Mouse (Mus musculus) erythroblast, adult 5-6 weeks (primary cell): ENCODE data around the gene Cyp2d11. TPM values are rescaled to one million over a fixed set of nuclear protein-coding genes. Genes with fewer than 3 reads are reported as not detected.
"Not testable (repeated sequence)": the region's sequence is repeated elsewhere in the genome, so short reads cannot be mapped to it uniquely, and the experiment has no call there.

Experiments used
- ATAC-seq: replicated peaks from 2 replicates; pipeline ENCODE4 v1.8.0; 2016; ENCODE audit warnings: moderate number of reproducible peaks, mild to moderate bottlenecking, moderate TSS enrichment, inconsistent platforms; ENCODE audit not compliant: poor library complexity, low FRiP score, severe bottlenecking
- total RNA-seq, 2 experiments: library from RNA; stranded (forward) in 1 of 2; stranded (reverse) in 1 of 2; fragments of 150-400 nt in 1 of 2; fragments of 200-764, 138-1000 nt in 1 of 2; gene quantifications; 2 replicates each; pipeline versions ENCODE4 v1.2.3 to v1.2.4; 2015 to 2017; ENCODE audit warnings: low replicate concordance in 2 of 2

The Cyp2d11 gene
- total RNA-seq, 2 experiments from 2014 or later = not detected

GRCm38 (mm10) chr15:82382441-82382840 is 11.4 kb downstream of the Cyp2d11 start:
- no peak for ATAC-seq

- ATAC-seq = no peak
Measured at GRCm38 (mm10) chr15:82380714-82381062, 13.1 kb downstream of the Cyp2d11 start.

DNA sequence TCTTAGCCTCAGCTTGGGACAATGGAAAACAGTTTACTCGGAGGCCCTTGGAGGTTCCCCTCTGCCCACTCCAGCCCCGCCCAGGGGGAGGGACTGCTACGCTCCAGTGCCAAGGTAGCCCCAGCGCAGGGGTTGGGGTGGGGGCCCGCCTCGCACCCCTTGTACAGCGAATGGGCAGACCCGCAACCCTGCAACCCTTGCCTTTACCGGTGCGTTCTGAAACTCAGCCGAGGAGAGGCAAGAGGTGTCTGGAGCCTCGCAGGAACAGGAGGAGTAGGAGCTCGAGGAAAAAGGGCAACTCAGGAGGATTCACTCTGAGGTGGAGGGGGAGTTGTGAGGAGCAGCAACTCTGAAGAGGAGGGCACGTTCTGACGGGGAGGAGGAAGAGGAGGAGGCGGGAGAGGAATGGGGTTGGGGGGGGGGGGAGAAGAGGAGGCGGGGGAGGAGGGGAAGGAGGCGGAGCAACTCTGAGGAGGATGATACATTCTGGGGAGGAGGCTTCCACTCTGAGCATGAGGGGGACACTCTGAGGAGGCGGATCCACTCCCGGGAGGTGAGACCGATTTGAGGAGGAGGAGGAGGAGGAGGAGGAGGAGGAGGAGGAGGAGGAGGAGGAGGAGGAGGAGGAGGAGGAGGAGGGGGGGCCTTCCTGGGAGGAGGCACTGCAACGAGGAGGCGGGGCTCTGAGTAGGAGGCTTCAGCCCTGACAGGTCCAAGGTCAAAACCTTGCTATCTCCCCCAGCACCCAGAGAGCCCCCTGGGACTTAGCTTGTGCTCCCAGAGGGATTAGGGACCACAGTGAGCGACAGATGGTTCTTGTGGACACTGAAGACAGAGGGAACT is 13.7 kb downstream of the Cyp2d11 start, which contains the start of gene Cyp2d22:
Gene Cyp2d22, minus strand, starts transcription at position 390 of the 843 bp plus-strand sequence.
- no peak for ATAC-seq

DNA sequence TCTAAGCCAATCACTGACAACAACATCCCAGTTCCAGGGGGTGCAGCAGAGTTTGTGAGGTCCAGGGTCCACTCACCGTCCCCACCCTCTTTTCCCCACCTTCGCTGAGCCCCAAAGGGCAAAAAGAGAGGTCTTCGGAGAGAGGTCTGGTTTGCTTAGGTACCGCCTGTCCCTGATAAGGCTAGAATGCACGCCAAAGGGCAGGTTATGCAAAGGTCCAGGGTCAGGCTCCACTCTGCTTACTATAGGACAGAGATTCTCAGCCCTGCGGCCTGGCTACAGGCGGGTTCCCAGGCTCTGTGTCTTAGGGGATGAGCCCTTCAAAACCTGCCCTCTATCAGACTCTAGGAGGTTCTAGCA is 14.3 kb downstream of the Cyp2d11 start:
- ATAC-seq = no peak

DNA sequence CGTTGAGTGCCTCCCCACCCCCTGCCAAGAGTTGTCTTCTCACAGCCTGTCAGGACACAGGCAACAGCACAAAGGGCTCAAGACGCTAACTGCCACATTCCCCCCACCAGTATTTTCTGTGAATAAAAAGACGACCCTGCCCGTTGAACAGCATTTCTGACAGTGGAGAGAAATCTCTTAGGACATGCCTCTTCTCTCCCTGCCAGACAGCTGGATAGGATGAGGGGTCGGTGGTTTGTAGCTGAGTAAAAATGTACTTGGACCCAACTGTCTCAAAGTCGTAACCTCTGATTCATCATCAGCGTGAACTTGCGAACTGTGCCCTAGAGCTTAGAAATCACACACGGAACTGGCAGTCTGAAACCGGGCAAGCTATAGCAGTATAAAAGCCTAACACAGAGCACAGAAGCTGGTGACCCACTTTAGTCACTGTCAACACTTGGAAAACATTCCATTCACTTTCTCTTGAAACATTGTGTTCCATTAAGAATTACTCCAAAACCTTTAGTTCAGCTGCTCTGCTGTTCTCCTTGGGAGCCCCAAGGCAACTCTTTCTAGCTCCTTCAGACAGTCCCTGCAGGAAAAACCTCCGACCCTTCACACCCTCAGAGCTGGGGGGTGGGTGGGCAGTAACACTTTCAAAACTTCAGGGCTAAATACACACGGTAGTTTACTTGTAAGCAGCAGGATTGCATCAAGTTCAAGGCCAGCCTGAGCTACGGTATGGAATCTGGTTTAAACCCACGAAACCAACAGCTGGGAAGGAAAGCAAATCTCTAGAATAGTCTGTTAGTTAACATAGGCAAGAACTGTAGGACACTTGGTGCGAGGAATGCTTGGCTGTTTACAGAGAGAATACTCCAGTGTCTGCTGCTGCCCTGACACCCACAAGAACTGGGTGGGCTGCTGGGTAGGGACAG is 15.3 kb downstream of the Cyp2d11 start:
- ATAC-seq = no peak

- ATAC-seq = no peak
Measured at GRCm38 (mm10) chr15:82377701-82378100, 16.1 kb downstream of the Cyp2d11 start.

DNA sequence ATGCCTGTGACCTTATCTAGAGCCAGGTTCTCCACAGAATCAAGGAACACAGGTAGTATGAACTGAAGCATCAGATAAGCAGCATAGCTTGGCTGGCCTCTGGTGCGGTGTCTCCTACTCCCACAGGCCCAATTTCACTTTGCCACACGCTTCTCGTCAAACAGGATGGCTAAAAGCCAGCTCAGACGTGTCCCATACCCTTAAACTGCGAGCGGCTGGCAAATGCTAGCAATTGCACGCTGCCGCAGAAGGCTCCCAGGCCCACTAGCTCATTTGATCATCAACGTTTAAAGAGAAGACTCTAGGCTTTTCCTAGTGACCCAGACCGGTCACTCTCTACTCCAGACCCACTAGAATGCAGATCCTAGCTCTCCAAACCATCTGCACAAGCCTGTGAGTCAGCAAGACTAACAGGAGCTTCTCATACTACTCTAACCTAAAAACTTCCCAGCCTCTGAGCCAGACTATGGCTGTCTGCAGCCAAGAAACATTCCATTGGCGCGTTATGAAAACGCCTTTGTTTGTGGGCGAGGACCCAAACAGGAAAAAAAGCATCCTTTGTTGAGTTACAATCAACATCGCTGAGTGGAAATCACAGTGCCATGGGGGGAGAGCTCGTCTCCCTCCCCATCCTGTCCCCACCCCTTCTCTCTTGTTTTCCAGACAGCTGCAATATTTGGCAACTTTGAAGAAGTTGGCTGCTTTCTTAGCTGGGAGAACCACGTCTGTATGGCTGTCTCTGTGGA is 17.3 kb downstream of the Cyp2d11 start:
- ATAC-seq = no peak

GRCm38 (mm10) chr15:82375855-82376254 is 18.0 kb downstream of the Cyp2d11 start:
- ATAC-seq = no peak

- ATAC-seq = no peak
Measured at GRCm38 (mm10) chr15:82374437-82374836, 19.4 kb downstream of the Cyp2d11 start.

GRCm38 (mm10) chr15:82372991-82373390 is 20.8 kb downstream of the Cyp2d11 start:
- ATAC-seq = no peak

DNA sequence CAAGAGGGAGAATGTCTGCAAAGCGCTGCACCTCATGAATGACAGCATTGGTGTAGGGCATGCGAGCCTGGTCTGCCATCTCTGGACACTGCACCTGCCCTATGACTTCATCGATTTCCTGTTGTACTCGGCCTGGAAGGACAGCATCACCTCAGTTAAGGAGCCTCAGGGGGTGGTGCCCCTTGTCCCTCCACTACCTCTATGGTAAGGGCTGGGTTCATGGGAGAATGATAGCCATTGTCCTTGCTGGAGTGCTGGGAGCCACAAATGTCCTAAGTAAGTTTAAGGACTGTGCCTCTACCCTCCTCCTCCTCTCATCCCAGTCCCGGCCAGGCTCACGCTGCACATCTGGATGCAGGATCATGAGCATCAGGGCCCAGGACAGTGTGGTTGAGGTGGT is 21.4 kb downstream of the Cyp2d11 start:
- ATAC-seq = no peak

GRCm38 (mm10) chr15:82368851-82369250 is 25.0 kb downstream of the Cyp2d11 start:
- ATAC-seq = no peak

DNA sequence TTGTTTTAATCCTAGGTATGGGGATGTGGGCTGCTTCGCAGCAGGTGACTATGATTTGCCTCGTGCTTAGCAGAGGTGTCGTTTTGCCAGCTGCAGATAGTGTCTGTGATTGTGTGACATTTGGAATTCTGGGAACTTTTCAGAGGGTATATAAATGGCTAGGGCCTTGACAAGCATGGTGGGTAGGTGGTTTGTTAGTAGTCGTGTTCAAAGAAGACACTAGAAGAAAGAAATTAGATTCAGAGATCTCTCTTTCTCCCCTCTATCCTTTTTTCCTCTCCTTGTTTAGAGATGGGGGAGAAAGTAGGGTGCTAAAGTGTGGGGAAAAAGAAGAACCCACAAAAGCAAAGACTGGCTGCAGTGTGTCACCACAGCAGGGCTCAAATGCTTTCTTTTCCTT is 25.7 kb downstream of the Cyp2d11 start:
- no peak for ATAC-seq

DNA sequence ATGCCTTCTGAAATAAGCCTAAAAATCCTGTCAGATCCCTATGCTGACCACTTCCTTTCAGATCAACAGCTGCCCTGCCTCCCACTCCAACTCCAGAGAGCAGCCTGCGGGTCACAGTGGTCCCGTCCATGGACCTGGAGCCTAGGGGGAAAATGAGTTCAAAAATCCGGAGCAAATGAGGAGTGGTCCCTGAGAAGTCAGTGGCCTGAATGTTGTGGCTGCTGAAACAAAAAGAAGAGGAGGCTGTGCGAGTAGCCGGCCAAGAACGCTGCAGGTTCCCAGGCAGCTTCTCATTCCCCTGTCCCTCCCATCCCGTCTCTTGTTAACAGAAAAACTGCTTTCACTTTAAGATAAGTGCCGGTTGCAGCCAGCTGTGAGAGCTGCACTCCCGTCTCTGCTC is 29.3 kb downstream of the Cyp2d11 start:
- not testable (repeated sequence) for ATAC-seq

GRCm38 (mm10) chr15:82363801-82364200 is 30.0 kb downstream of the Cyp2d11 start:
- ATAC-seq = not testable (repeated sequence)

- no peak for ATAC-seq
Measured at GRCm38 (mm10) chr15:82362234-82362633, 31.6 kb downstream of the Cyp2d11 start.

DNA sequence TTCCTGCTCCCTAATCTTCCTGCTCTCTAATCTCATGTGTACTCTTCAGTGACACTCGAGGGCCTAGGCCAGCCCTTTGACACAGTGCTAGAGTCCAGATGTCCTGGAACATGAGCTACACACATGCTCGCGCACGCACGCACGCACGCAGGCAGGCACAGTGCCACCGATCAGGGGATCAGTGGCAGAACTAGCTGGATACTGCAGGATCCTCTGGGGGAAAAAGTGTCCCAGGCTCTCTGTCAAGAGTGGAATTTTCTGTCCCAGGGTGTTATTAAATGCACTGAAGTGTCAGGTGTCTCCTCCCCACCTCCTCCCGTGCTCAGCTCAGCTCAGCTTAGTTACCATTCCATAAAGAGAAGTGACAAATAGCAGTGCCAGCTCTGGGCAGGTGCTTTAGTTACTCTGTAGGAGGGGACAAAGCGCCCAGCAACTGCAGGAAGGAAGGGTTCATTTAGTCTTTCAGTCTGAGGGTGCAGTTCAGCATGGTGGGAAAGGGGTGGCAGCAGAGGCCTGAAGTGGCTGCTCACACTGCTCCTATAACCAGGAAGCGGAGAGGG is 32.3 kb downstream of the Cyp2d11 start:
- no peak for ATAC-seq

DNA sequence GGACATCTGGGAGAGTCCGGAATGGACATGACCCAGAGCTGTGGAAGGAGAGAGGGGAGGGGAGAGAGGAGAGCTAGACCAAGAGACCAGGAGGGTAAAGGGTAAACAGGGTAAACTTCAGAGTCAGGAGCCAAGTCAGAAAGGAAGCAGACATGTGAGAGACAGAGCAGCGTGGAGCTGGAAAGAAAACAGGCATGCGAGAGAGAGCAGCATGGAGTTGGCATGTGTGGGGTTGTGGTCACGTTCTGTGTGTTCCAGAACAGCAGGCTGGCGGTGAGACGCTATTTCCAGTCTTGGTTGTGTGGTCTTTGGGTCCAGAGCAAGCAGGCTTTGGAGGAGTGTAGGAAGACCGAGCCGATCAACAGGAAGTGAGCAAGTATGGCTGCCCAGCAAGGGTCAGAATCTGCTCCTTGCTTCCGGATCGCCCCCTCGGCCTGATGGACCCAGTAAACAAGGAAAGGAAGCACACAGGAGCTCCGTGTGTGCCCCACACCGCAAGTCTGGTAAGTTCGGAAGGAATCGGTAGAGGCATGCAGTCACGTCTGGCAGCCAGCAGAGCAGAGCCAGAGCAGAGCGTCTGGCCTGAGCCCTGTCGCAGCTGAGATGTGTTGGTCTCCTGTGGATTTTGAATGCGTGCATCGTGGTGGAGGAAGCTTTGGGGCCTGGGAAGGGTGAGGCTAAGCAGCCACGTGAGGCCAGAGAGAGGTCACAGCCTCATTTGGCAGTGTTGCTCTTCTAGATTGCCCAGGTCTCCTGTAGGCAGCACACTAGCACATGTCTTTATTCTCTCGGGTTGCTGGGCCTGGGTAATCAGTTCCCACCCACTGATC is 35.2 kb downstream of the Cyp2d11 start:
- ATAC-seq = no peak
